Mouse (Mus musculus) small intestine, adult 2 months (tissue): ENCODE measurements at regions not wholly inside any gene's neighbourhood (a gene's known extent, or its start where the extent isn't known, plus 50 kb on each side); places are given as distances from the start of the nearest gene placed in this dataset.

Experiments used
- CTCF ChIP-seq: fragments of 200-500 bp; IDR thresholded peaks from 2 replicates; pipeline ENCODE4 v1.5.1; 2012; ENCODE audit warnings: low read depth, mild to moderate bottlenecking, control low read depth, inconsistent platforms, low read length, moderate library complexity, mixed read lengths; ENCODE audit not compliant: insufficient replicate concordance, insufficient read length; ENCODE audit errors: extremely low read depth
- POLR2A ChIP-seq: fragments of 200-500 bp; IDR thresholded peaks from 2 replicates; pipeline ENCODE4 v1.6.1; 2012; ENCODE audit warnings: low read depth, mild to moderate bottlenecking, control low read depth, inconsistent platforms, low read length, moderate library complexity

GRCm38 (mm10) chr17:4133678-4134077 lies 437.6 kb upstream of the Nox3 start:
- TF ChIP-seq CTCF (no peak), POLR2A (no peak)
